Mouse (Mus musculus) gastrocnemius, postnatal 10 days (tissue): ENCODE measurements around the gene Krtap31-1. TPM values are rescaled to one million over a fixed set of nuclear protein-coding genes. Genes with fewer than 3 reads are reported as not detected.
"Not testable (repeated sequence)": the region's sequence is repeated elsewhere in the genome, so short reads cannot be mapped to it uniquely, and the experiment has no call there.

Source experiments
- DNase-seq: peaks from one replicate; pipeline ENCODE4 v3.0.0; 2021; ENCODE audit warnings: mixed read lengths
- long read RNA-seq, 2 experiments: library from polyadenylated mRNA; stranded (forward); transcript quantifications; one replicate each; pipeline ENCODE4 v2.0.0; 2021
- total RNA-seq, 2 experiments: library from RNA; stranded (reverse); gene quantifications; 2 replicates each; pipeline ENCODE4 v1.2.3; 2021

The Krtap31-1 gene
- total RNA-seq, result not detected
- long read RNA-seq, experiment 1, result 0 reads
- long read RNA-seq, experiment 2, result 0 reads

DNA sequence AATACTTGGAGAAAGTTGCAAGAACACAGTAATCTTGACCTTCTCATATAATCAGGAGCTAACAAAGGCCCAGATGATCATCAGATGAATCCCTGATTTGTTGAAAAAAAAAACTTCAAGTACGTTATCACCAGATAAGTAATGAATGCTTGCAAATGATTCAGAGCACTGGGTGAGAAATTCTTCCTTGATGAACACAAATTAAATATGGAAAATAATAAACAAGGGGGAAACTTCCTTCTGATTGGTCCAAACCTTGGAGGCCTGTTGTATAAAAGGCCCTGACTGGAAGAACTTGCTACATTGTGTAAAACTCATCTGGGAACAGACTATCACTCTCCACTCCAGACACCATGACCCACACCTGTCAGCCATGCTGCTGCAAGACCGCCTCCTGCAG is at the start of gene Krtap31-1:
Gene Krtap31-1 (plus strand): TSS at position 301 of the 400 bp plus-strand sequence.
- no peak for DNase-seq

- DNase-seq, result no peak
Observed at GRCm38 (mm10) chr11:99858761-99859160, 49.0 kb upstream of the Krtap31-1 start.

DNA sequence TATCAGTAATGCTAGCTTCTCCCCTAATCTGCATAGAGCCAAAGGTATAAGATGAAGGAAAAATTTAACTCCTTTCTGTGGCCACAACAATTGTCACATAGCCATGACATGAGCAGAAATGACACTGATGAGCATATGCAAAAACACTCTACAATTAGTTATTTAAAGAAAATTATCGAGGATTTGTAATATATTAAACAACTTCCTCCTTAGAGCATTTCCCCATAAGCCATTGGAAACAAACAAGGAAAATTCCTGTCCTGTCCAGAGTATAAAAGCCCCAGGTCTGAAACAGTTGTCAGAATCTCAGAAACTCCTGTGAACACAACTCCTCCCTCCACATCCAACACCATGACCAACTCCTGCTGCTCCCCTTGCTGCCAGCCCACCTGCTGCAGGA is 43.5 kb upstream of the Krtap31-1 start, which contains the start of gene Gm11559:
Gene Gm11559 (plus strand): TSS at position 301 of the 400 bp plus-strand sequence.
- DNase-seq, result not testable (repeated sequence)

DNA sequence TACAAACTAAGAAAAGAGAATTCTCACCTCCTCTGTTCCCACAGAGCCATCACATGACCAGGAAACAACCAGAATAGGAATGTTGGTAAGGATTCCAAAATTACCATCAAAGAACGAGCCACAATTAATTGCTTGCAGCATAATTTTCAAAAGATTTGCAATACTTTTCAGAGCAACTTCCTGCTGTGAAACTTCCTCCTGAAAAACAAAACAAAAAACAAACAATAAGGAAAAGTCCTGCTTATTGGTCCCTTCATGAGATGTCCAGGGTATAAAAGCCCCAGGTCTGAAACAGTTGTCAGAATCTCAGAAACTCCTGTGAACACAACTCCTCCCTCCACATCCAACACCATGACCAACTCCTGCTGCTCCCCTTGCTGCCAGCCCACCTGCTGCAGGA is 34.6 kb upstream of the Krtap31-1 start, which contains the start of gene Krtap9-1:
Gene Krtap9-1 (plus strand): TSS at position 301 of the 400 bp plus-strand sequence.
- not testable (repeated sequence) for DNase-seq

GRCm38 (mm10) chr11:99878887-99879286 is 28.8 kb upstream of the Krtap31-1 start, which contains the start of gene Gm11567:
Gene Gm11567, plus strand, starts transcription at chr11:99879187.
- DNase-seq, result not testable (repeated sequence)

- no peak for DNase-seq
Observed at GRCm38 (mm10) chr11:99914451-99914850, 6.7 kb downstream of the Krtap31-1 start, which contains the start of gene Gm11565. Gene Gm11565, plus strand, starts transcription at chr11:99914751.

GRCm38 (mm10) chr11:99935991-99936390 is 28.3 kb downstream of the Krtap31-1 start, which contains the start of gene Krtap31-2:
Gene Krtap31-2, plus strand, starts transcription at chr11:99936291.
- DNase-seq, result no peak

DNA sequence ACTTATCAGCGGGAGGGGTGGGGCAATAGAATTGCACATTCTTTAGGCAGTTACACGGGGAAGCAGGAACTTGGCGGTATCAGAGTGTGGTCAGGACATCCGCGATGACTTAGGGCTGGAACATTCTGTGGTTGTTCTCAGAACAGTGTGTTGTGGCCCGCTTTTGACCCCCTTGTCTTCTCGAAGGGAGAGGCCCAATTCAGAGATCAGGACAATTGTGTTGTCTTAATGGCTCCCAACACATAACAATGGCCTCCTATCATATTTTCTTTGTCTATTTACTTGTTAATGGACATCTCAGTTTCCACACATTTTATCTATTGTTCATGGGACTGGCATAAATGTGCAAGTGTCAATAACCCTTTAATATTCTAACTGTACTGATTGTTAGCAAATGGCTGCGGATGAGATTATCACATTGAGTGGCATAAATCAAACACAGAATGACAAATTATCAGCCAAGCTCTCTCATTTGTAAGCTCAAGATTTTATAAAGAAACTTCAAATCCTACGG is 30.1 kb downstream of the Krtap31-1 start:
- no peak for DNase-seq

- no peak for DNase-seq
Observed at GRCm38 (mm10) chr11:99948175-99948574, 40.5 kb downstream of the Krtap31-1 start, which contains the start of gene Krtap9-5. Gene Krtap9-5, plus strand, starts transcription at chr11:99948475.

Other genes with a start within 250 kb of the Krtap31-1 start
- gene Gm11563, start 249.0 kb upstream of the Krtap31-1 start, total RNA-seq, result not detected
- not detected for gene Krtap4-6, start 242.0 kb upstream of the Krtap31-1 start, total RNA-seq
- not detected for gene Gm14190, start 217.2 kb upstream of the Krtap31-1 start, total RNA-seq
- gene Gm14180, start 173.6 kb upstream of the Krtap31-1 start, total RNA-seq, result not detected
- not detected for gene Gm11595, start 135.0 kb upstream of the Krtap31-1 start, total RNA-seq
- not detected for gene Krtap4-8, start 127.2 kb upstream of the Krtap31-1 start, total RNA-seq
- gene Krtap4-9, start 122.7 kb upstream of the Krtap31-1 start, total RNA-seq, result under 1 TPM in 1 of 2 experiments, not detected in 1; 0.23 TPM
- not detected for gene Gm11596, start 114.5 kb upstream of the Krtap31-1 start, total RNA-seq
- gene Gm11569, start 109.0 kb upstream of the Krtap31-1 start, total RNA-seq, result not detected
- gene Gm11554, start 103.5 kb upstream of the Krtap31-1 start, total RNA-seq, result not detected
- not detected for gene Krtap4-13, start 98.0 kb upstream of the Krtap31-1 start, total RNA-seq
- gene Gm11564, start 92.3 kb upstream of the Krtap31-1 start, total RNA-seq, result not detected
- gene 2300003K06Rik, start 69.9 kb upstream of the Krtap31-1 start, total RNA-seq, result not detected
- gene Krtap4-16, start 56.3 kb upstream of the Krtap31-1 start, total RNA-seq, result not detected
- not detected for gene Gm11568, start 50.0 kb upstream of the Krtap31-1 start, total RNA-seq
- gene Gm11559, start 43.4 kb upstream of the Krtap31-1 start, total RNA-seq, result not detected
- not detected for gene Krtap9-1, start 34.5 kb upstream of the Krtap31-1 start, total RNA-seq
- not detected for gene Gm11567, start 28.7 kb upstream of the Krtap31-1 start, total RNA-seq
- gene Gm11565, start 6.8 kb downstream of the Krtap31-1 start, total RNA-seq, result not detected
- gene Krtap31-2, start 28.4 kb downstream of the Krtap31-1 start, total RNA-seq, result not detected
- gene Krtap9-5, start 40.6 kb downstream of the Krtap31-1 start, total RNA-seq, result not detected
- not detected for gene Krtap29-1, start 71.1 kb downstream of the Krtap31-1 start, total RNA-seq
- not detected for gene Krtap16-1, start 78.7 kb downstream of the Krtap31-1 start, total RNA-seq
- not detected for gene Krtap17-1, start 86.1 kb downstream of the Krtap31-1 start, total RNA-seq
- not detected for gene Krt33a, start 108.3 kb downstream of the Krtap31-1 start, total RNA-seq
- under 1 TPM; 0.38 to 0.45 TPM for gene Krt33b, start 121.9 kb downstream of the Krtap31-1 start, total RNA-seq
- gene Krt34, start 133.6 kb downstream of the Krtap31-1 start, total RNA-seq, result not detected
- gene Krt31, start 142.6 kb downstream of the Krtap31-1 start, total RNA-seq, result not detected
- gene Krt32, start 180.3 kb downstream of the Krtap31-1 start, total RNA-seq, result not detected
- not detected for gene Krt35, start 188.3 kb downstream of the Krtap31-1 start, total RNA-seq
- not detected for gene Krt36, start 197.7 kb downstream of the Krtap31-1 start, total RNA-seq
- not detected for gene Krt13, start 213.6 kb downstream of the Krtap31-1 start, total RNA-seq
- gene Krt15, start 228.0 kb downstream of the Krtap31-1 start, total RNA-seq, result not detected
- 1 to 10 TPM in 1 of 2 experiments, under 1 TPM in 1; 0.45 to 1.4 TPM for gene Krt19, start 240.7 kb downstream of the Krtap31-1 start, total RNA-seq